Mouse (Mus musculus): ENCODE data around the gene Akap1. TPM values are rescaled to one million over a fixed set of nuclear protein-coding genes. Genes with fewer than 3 reads are reported as not detected.
A peak's percentile ranks its signal among the peaks of the same experiment; 100 is the strongest.
"Not testable (repeated sequence)": the region's sequence is repeated elsewhere in the genome, so short reads cannot be mapped to it uniquely, and the experiment has no call there.

The Akap1 gene
- polyA plus RNA-seq, 2 experiments = 14.9 to 31.4 TPM

DNA sequence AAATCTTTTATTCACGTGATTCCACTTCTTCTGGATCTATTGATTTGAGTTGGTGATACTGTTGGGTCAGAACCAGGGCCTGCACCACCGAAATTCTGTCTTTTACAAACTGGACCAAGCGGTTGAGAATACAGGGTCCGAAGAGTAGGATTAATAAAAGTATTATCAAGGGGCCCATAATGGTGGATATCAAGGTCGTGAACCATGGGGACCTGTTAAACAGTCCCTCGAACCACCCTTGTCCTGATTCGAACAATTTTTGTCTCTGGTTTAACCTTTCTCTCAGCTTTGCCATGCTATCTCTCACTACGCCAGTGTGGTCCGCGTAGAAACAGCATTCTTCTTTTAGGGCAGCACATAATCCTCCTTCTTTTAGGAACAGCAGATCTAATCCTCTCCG lies 26.5 kb upstream of the Akap1 start:
- 91% methylated on average over 7 of the region's 11 CpGs for WGBS
- not testable (repeated sequence) for H3K36me3 ChIP-seq (ENCODE audit: control insufficient read depth, insufficient read depth, low read length); DNase-seq (ENCODE audit: low spot score); H3K27ac ChIP-seq (replicated peaks; ENCODE audit: low read depth, low read length); H3K27me3 ChIP-seq (ENCODE audit: control insufficient read depth, insufficient read depth, low read length); H3K9me3 ChIP-seq (ENCODE audit: control insufficient read depth, low read length); H3K4me2 ChIP-seq (replicated peaks; ENCODE audit: low read depth, low read length, severe bottlenecking); H3K4me3 ChIP-seq (replicated peaks; ENCODE audit: low read length); ATAC-seq (ENCODE audit: low FRiP score, low read depth); H3K4me1 ChIP-seq (ENCODE audit: control insufficient read depth, insufficient read depth, low read length); H3K9ac ChIP-seq (ENCODE audit: low read depth, low read length, severe bottlenecking)

- no peaks in the 10 kb centered on the region for H3K9me3 ChIP-seq (ENCODE audit: control insufficient read depth, low read length)
- no peak overlapping the region for H3K9ac ChIP-seq (ENCODE audit: low read depth, low read length, severe bottlenecking)
- H3K27me3 ChIP-seq (ENCODE audit: control insufficient read depth, insufficient read depth, low read length) = no peaks in the 10 kb centered on the region
- ATAC-seq (ENCODE audit: low FRiP score, low read depth) (no peak), DNase-seq (ENCODE audit: low spot score) (no peak)
- no peak overlapping the region for H3K4me3 ChIP-seq (replicated peaks; ENCODE audit: low read length)
- H3K4me2 ChIP-seq (replicated peaks; ENCODE audit: low read depth, low read length, severe bottlenecking) = no peak overlapping the region
- H3K36me3 ChIP-seq (ENCODE audit: control insufficient read depth, insufficient read depth, low read length) = no peaks in the 10 kb centered on the region
- WGBS = 84% methylated on average over 2 of the region's 2 CpGs
- no peak for TF ChIP-seq POLR2A (IDR thresholded peaks at IDR 0.05; ENCODE audit: borderline replicate concordance, extremely low read depth, insufficient read depth, insufficient read length)
- no peaks in the 10 kb centered on the region for H3K4me1 ChIP-seq (ENCODE audit: control insufficient read depth, insufficient read depth, low read length)
- H3K27ac ChIP-seq (replicated peaks; ENCODE audit: low read depth, low read length) = no peak overlapping the region
Observed at GRCm38 (mm10) chr11:88888996-88889395, 24.6 kb upstream of the Akap1 start.

DNA sequence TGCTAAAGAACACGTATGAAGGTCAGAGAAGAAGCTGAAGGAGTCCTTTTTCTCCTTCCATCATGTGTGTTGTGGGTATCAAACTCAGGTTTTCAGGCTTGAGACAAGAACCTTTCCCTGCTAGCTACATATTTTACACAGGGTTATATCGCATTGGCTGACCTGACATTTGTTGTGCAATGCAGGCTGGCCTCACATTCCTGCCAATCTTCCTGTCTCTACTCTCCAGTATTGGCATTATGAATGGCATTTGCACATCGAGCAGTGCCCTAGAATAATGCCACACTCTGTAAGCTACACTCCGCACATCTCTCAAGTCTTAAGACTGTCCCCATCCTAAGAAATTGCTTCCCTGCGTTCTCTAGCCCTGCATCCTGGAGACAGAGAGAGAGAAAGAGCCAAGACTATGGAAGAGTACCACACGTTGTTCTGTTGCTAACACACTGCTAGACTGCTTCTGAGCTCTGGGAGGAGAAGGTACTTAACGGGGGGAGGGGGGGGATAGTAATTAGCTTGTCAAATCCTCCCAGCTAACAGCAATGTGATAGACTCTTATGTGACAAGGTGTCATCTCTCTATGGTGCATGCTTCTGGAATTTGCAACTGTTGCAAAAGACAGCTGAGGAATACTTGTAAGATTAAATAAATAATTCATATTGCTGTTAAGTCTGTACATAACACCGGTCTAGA lies 20.1 kb upstream of the Akap1 start:
- H3K9ac ChIP-seq (ENCODE audit: low read depth, low read length, severe bottlenecking) = no peak overlapping the region
- no peak for TF ChIP-seq POLR2A (IDR thresholded peaks at IDR 0.05; ENCODE audit: borderline replicate concordance, extremely low read depth, insufficient read depth, insufficient read length)
- no peak for DNase-seq (ENCODE audit: low spot score)
- no peak overlapping the region for H3K4me2 ChIP-seq (replicated peaks; ENCODE audit: low read depth, low read length, severe bottlenecking)
- no peaks in the 10 kb centered on the region for H3K9me3 ChIP-seq (ENCODE audit: control insufficient read depth, low read length)
- H3K27me3 ChIP-seq (ENCODE audit: control insufficient read depth, insufficient read depth, low read length) = no peaks in the 10 kb centered on the region
- H3K27ac ChIP-seq (replicated peaks; ENCODE audit: low read depth, low read length) = no peak overlapping the region
- ATAC-seq (ENCODE audit: low FRiP score, low read depth) = no peak
- H3K36me3 ChIP-seq (ENCODE audit: control insufficient read depth, insufficient read depth, low read length) = no peaks in the 10 kb centered on the region
- no peak overlapping the region for H3K4me3 ChIP-seq (replicated peaks; ENCODE audit: low read length)
- 68% methylated on average over 8 of the region's 8 CpGs for WGBS
- no peaks in the 10 kb centered on the region for H3K4me1 ChIP-seq (ENCODE audit: control insufficient read depth, insufficient read depth, low read length)

DNA sequence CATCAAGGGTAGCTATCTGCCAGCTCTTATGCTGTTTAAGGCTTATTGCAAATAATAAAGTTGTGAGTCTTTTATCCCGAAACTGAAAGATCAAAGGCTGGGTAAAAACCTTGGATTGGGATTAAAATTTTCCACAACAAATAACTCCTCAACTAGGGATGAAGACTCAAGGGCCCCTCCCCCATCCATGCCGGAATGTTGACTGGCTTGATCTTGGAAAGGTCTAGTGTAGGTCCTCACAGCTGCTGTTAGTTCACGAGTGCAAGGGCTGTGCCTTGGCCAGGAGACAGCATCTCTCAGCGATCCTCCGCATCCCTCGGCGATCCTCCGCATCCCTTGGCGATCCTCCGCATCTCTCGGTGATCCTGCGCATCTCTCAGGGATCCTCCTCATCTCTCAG lies 13.6 kb upstream of the Akap1 start:
- no peak overlapping the region for H3K27ac ChIP-seq (replicated peaks; ENCODE audit: low read depth, low read length)
- no peak for TF ChIP-seq POLR2A (IDR thresholded peaks at IDR 0.05; ENCODE audit: borderline replicate concordance, extremely low read depth, insufficient read depth, insufficient read length)
- WGBS = 89% methylated on average over 12 of the region's 12 CpGs

DNA sequence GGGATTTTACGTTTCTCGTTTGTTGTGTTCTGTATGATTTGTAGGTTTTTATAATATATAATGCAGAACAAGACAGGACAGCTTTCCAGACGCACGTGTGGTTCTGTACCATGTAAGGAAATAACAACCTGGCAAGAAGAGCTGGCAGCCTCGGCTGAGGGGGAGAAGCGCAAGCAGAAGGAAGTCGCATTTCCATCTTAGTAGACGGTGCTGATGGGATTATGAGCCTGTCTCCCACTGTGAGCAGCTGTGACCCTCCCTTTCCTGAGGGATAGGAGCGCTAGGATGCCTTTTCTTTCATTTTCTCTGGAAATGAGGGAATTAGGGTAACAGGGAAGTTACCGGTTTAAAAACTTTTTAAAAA lies 9.3 kb upstream of the Akap1 start:
- ATAC-seq (ENCODE audit: low FRiP score, low read depth) (no peak), DNase-seq (ENCODE audit: low spot score) (no peak)
- peaks cover 5% of the 10 kb centered on the region; the same call in 1 of the 2 replicates for H3K4me1 ChIP-seq (ENCODE audit: control insufficient read depth, insufficient read depth, low read length)
- peaks cover 10% of the 10 kb centered on the region; the same call in 1 of the 2 replicates for H3K27me3 ChIP-seq (ENCODE audit: control insufficient read depth, insufficient read depth, low read length)
- H3K4me3 ChIP-seq (replicated peaks; ENCODE audit: low read length) = peak overlapping the region; percentile 27
- H3K4me2 ChIP-seq (replicated peaks; ENCODE audit: low read depth, low read length, severe bottlenecking) = peak overlapping the region; percentile 47
- TF ChIP-seq POLR2A (IDR thresholded peaks at IDR 0.05; ENCODE audit: borderline replicate concordance, extremely low read depth, insufficient read depth, insufficient read length) = no peak
- no peaks in the 10 kb centered on the region for H3K36me3 ChIP-seq (ENCODE audit: control insufficient read depth, insufficient read depth, low read length)
- no peak overlapping the region for H3K9ac ChIP-seq (ENCODE audit: low read depth, low read length, severe bottlenecking)
- 2% methylated on average over 10 of the region's 10 CpGs for WGBS
- no peak overlapping the region for H3K27ac ChIP-seq (replicated peaks; ENCODE audit: low read depth, low read length)
- H3K9me3 ChIP-seq (ENCODE audit: control insufficient read depth, low read length) = no peaks in the 10 kb centered on the region

More for the DNA sequence above, 13.6 kb upstream of the Akap1 start:
- no peak overlapping the region for H3K9ac ChIP-seq (ENCODE audit: low read depth, low read length, severe bottlenecking)
- ATAC-seq (ENCODE audit: low FRiP score, low read depth) (no peak), DNase-seq (ENCODE audit: low spot score) (no peak)
- no peaks in the 10 kb centered on the region for H3K9me3 ChIP-seq (ENCODE audit: control insufficient read depth, low read length)
- no peak overlapping the region for H3K4me2 ChIP-seq (replicated peaks; ENCODE audit: low read depth, low read length, severe bottlenecking)
- H3K4me1 ChIP-seq (ENCODE audit: control insufficient read depth, insufficient read depth, low read length) = peaks cover 4% of the 10 kb centered on the region; the same call in 1 of the 2 replicates
- no peak overlapping the region for H3K4me3 ChIP-seq (replicated peaks; ENCODE audit: low read length)
- peaks cover 7% of the 10 kb centered on the region; the same call in 1 of the 2 replicates for H3K27me3 ChIP-seq (ENCODE audit: control insufficient read depth, insufficient read depth, low read length)
- no peaks in the 10 kb centered on the region for H3K36me3 ChIP-seq (ENCODE audit: control insufficient read depth, insufficient read depth, low read length)
